Mouse (Mus musculus) heart, adult 9 months (tissue): ENCODE measurements around the gene Clec11a.

Experiments
- DNase-seq, 2 experiments: peaks; one replicate each; pipeline ENCODE4 v3.0.0; 2022; ENCODE audit warnings: low spot score in 2 of 2

Gene Clec11a

DNA sequence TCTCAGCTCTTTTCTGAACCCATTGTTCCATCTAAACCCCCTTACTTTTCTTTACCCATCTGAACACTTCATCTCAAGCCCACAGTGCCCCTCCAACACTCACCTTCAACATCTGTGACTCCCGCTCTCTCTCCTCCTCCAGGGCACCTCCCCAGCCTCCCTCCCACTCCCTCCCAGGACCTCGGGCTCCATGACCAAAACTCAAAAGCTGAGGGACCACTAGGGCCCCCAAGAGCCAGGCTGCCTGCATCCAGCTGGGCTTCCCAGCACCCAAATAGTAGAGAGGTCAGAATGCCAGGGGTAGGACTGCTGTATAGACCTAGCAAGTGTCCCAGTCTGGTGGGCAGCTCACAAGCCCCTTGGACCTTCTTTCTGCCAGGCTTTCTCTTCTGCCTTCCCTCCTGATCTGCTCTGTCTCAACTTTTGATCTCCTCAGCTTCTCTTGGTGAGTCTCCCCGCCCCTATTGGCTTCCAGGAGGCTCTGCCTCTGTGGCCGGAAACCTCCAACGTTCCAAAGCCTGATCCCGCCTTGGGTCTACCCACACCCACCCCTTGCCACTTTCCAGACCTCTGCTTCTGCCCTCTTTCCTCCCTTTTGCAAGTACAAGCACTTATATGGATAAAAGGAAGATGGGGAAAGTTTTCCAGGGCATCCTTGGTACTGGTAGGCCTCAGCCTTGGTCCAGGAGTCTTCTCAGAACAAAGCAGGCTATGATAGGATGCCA is at the start of gene Clec11a:
Gene Clec11a (minus strand): TSS at position 387 of the 725 bp plus-strand sequence.
- DNase-seq = peak in 1 of 2 experiments; percentile 26

DNA sequence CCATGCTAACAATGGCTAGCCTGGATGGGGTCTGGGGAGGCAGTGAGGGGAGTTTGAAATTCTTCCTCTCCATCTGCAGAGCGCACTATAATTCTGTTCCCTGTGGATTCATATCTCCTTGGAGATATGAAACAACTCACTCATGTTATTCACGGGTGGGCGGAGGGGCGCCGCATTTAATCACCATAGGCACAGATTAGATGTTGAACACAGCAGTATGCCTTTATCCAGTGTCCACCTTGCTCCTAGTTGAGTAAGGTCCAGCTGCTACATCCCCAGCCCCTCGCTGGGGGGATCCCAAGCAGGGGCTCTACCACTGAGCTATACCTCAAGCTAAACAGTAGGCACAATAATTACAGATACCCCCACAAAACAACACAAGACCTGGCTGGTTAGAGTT is 48.7 kb upstream of the Clec11a start:
- no peak for DNase-seq

DNA sequence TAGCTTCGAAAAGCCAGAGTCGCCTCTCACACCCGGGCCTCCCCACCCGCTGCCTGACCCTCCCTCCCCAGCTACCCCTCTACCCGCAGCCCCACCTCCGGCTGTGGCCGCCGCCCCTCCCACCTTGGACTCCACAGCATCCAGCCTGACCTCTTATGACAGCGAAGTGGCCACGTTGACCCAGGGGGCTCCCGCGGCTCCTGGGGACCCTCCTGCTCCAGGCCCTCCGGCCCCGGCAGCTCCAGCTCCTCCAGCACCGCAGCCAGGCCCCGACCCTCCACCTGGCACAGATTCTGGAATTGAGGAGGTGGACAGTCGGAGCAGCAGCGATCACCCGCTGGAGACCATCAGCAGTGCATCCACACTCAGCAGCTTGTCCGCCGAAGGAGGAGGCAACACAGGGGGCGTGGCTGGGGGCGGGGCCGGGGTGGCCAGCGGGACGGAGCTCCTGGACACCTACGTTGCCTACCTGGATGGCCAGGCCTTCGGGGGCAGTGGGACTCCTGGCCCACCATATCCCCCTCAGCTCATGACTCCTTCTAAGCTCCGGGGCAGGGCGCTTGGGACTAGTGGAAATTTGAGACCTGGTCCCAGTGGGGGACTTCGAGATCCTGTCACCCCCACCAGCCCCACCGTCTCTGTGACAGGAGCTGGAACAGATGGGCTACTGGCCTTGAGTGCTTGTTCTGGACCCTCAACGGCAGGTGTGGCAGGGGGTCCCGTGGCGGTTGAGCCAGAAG is 47.1 kb upstream of the Clec11a start:
- DNase-seq = no peak

DNA sequence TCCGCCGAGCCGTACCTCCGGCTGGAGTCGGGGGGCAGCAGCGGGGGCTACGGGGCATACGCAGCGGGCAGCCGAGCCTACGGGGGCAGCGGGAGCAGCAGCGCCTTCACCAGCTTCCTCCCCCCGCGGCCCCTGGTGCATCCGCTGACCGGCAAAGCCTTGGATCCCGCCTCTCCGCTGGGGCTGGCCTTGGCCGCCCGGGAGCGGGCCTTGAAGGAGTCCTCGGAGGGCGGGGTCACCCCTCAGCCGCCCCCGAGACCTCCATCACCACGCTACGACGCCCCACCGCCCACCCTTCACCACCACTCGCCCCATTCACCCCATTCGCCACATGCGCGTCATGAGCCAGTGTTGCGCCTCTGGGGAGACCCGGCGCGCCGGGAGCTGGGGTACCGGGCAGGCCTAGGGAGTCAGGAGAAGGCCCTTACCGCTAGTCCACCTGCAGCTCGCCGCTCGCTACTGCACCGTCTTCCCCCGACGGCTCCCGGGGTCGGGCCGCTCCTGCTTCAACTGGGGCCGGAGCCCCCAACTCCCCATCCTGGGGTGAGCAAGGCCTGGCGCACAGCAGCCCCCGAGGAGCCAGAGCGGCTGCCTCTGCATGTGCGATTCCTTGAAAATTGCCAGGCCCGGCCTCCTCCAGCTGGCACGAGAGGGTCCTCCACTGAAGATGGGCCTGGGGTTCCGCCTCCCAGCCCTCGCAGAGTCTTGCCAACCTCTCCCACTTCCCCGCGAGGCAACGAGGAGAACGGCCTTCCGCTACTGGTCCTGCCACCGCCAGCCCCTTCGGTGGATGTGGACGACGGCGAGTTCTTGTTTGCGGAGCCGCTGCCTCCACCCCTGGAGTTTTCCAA is 46.3 kb upstream of the Clec11a start:
- no peak for DNase-seq

DNA sequence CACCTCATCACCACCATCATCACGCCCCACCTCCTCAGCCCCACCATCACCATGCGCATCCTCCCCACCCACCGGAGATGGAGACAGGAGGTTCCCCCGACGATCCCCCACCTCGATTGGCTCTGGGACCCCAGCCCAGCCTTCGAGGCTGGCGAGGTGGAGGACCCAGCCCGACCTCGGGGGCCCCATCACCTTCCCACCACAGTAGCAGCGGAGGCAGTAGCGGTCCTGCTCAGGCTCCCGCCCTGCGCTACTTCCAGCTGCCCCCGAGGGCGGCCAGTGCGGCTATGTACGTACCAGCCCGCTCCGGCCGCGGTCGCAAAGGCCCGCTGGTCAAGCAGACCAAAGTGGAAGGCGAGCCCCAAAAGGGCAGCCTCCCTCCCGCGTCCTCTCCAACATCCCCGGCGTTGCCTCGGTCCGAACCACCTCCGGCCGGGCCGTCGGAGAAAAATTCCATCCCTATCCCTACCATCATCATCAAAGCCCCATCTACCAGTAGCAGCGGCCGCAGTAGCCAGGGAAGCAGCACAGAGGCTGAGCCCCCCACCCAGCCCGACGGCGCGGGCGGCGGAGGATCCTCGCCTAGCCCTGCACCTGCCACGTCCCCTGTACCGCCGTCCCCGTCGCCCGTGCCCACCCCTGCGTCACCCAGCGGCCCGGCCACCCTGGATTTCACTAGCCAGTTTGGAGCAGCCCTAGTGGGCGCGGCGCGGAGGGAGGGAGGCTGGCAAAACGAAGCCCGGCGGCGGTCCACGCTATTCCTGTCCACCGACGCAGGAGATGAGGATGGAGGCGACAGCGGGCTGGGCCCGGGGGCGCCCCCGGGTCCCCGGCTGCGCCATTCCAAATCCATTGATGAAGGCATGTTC is 45.4 kb upstream of the Clec11a start:
- no peak for DNase-seq

DNA sequence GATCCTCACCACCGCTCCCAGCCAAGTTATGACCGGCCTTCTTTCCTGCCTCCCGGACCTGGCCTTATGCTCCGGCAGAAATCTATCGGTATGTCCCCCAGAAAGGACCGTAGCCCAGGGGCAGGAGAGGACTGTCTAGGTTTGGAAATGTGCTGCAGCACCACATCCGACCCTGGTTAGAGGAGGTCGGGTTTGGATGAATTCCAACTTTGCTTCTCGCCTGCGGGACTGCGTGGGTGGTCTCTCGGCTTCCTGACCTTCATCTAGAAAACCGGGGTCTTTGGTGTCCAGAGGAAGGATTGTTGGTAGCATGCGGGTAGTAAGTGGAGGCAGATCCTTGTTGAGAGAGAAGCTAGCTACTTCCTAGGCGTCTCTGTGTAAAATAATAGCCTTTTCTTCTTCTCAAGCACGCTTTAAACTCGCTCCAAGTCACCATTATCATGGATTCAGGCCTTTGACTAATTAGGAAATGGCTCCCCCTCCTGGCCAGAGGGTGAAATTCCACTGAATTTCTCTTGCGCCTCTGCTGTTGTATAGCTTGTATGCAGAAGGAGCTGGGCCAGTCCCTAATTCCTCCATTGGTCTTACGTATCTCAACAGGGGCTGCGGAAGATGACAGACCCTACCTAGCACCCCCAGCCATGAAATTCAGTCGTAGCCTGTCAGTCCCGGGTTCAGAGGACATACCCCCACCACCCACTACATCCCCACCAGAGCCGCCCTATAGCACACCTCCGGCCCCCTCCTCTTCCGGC is 44.4 kb upstream of the Clec11a start:
- peak; percentile 50 to 78 for DNase-seq

DNA sequence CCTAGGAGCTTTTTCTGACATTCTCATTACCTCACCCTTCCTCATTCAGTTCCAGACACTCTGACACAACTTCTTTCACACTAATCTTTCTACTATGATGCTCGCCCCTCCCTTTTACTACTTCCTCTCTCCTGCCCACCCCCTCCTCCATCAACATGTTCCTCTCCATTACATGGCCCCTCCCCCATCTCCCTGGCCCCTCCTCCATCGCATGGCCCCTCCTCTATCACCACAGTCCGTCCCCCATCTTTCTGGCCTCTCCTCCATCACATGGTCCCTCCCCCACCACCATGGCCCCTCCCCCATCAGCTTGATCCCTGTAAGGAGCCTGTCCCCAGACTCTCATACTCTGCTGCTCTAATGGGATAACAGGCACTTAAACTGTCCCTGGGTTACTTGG is 42.3 kb upstream of the Clec11a start:
- no peak for DNase-seq

DNA sequence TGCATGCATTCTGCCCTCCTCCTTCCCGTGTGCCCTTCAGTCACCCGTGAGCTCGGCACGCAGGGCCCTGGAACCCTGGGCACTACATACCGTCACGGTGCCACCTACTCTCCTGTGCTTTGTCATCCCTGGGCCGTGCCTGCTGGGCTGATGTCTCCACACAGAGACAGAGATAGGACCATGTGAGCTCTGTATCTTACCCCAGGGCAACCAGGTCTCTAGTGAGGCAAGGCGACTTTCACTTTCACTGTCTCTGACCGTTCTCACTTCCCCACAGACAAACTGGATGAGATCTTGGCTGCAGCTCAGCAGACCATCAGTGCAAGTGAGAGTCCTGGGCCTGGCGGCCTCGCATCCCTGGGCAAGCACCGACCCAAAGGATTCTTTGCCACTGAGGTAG is 37.9 kb upstream of the Clec11a start:
- DNase-seq = no peak

DNA sequence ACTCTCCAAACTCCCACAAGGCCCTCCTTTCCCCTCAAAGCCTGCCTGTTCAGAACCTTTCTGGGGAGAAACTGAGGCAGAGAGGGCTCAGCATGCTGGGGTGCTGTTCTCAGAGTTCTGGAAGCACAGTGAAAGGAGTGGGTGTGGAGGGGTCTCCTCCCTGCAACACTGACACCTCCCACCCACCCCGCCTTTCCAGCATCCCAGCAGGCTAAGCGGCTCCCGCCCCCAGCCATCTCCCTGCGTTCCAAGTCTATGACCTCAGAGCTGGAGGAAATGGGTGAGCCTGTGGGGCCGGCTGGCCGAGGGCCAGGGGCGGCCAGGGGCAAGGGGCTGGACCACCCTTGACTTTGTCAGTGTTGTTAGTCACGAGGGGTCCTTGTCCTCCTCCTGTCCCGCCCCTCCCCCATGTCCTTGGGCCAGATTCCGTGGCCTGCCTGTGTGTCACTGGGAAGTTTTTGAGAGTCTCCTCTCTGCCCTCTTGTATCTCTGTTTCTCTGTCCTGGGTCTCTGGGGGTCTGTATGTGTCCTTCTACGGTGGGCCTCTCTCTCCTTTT is 36.8 kb upstream of the Clec11a start:
- no peak for DNase-seq

DNA sequence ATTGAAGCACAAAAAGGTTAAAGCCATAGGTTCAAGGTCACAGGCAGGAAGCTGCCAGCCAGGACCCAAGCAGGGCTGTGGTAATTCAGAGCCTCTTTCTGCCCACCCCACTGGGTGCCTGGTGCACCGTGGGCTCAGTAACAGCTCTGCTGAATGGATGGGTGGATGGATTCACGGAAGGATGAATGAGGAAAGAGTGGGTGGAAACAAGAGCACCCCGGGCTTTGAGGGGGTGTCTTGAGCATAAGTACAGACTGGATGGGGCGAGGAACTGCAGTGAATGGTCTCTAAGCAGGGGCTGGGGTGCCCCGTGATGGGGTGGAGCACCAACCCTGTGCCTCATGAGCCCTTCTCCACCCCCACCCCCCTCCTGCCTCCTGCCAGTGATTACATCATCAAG is 35.0 kb upstream of the Clec11a start:
- DNase-seq = no peak

DNA sequence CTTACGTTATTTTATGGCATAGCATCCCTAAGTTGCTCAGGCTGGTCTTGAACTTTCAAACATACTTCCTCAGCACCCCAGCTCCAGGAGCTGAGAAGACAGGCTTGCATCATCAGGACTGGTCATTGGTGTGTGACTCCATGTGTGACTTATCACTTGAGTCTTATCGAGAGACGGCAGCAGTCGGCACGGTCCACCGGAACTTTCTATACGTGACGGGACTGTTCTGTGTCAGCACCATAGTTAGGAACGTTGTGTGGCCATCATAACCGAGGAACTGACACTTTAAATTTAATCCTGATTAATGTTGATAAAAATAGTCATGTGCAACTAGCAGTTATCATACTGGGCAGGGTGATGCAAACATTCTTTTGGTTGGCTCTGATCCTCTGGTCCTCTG is 34.4 kb upstream of the Clec11a start:
- DNase-seq = no peak

DNA sequence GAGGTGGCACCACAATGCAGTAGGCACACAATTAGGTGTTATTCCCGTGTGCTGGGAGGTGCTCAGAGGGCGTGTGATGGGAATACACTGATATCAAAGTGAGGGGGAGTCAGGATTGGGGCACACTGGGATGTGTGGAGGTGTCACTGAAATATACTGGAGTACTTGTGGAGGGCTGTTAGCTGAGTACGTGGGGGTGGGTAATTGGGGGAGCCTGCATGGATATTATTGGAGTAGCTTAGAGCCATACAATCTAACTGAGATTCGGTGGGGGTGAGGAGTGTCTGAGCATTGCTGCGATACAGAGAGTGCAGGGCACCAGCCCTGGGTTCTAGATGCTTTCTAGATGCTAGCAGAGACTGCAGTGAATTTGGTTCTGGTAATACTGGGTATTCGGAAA is 33.5 kb upstream of the Clec11a start:
- DNase-seq = no peak

DNA sequence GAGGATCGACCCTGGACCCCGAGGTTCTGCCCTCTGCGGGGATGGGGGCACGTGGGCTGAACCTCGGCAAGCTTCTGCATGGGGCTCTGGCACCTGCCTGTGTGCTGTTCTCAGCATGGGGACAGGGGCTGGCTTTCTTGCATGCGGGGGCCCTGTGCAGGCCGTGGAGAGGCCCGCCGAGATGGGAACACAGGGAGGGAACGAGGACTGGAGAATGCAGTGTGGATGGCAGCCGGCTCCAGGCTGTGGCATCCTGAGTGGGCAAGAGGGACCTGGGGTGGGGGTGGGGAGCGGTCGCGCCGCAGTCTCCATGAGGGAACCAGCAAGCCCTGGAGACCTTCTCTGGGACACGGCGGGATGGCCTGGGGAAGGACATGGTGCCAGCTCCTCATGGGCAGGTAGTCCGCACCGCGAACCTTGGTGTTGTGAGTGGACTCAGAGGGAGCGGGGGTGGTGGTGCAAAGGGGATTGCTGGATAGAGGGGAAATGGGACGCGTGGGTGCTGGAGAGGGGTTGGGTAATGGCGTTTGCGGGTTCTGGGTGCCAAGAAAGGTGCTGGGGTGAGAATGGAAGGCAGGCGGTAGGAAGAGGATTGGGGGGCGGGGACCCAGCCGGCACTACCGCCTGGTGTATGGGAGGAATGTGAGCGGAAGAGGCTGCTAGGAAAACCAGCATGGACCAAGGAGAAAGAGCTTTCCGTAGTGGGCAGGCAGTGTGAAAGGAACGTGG is 30.6 kb upstream of the Clec11a start:
- no peak for DNase-seq

DNA sequence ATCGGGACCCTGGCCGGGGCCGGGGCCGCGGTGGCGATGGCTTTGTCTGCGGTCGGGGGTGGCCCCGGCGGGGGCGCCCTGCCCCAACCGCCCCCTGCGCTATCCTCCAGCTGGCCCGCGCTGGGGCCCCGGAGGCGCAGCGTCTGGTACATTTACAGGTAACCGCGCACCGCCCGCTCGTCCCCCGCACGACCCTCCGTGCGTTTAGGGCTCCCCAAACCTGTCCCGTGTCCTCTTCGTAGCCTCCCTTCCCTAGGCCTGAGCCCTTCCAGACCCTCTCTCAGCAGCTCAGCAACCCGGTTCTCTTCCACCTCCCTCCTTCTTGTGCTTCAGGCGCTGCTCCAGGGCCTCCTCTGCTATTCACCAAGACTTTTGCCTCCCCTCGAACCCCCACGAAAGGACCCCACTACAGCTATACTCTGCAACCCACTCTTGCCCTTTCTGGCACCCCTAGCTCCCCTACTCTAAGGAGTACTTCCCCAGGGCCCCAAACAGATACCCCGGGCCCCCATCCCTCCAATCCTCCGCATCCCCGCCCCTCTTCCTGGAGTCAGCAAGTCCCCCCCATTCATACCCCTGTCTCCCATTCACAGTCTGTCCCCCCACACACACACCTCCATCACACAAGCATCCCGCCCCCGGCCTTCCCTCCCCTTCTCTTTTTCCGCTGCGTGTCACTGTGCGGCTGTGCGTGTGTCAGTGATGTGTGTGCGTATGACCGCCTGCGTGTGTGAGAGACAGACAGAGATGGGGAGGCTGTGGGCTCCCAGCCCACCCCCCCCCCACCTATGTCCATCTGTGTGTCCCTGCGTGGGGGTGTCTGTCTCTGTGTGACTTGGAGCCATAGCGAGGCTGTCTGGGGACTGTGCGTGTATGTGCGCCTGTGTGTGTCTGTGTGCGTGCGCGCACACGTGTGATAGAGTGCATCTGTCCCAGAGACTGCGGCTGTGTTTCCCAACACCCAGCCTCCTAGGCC is 29.6 kb upstream of the Clec11a start:
- no peak for DNase-seq

DNA sequence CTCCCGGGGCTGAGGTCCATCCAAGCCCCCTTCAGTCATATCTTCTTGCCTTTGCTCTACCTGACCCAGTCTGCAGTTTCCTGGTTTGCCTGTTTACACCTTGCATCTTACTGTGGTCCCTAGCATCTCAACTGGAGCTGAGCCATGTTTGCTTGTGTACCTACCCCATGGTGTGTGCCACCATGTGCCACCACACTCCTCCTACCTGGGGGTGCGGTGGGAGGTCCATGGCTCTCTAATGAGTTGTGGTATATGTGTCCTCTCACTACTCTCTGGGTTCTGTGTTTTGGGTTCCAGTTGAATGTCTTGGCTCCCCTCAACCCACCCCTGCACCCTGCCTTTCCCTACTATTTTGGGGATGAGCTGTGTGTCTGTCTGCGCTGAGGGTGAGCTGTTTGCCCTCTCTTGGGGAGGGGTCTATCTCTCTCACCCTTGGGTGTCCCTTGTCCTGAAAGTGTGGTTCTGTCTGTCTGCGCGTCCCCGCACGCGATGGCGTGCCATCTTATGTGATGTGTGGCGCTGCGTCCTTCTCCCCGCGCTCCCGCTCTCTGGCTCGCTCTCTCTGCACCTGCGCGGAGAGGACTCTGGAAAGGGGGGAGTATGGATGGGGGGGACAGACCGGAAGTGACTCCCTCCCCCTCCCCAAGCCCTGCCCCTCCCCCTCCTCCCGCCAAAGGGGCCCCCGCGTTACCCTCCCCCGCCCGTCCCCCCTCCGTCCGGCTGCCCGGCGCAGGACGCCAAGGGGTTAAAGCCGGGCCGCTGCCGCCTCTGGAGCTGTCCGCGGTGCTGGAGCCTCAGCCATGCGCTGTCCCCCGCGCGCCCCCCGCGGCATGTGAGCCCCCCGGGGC is 28.6 kb upstream of the Clec11a start:
- no peak for DNase-seq

DNA sequence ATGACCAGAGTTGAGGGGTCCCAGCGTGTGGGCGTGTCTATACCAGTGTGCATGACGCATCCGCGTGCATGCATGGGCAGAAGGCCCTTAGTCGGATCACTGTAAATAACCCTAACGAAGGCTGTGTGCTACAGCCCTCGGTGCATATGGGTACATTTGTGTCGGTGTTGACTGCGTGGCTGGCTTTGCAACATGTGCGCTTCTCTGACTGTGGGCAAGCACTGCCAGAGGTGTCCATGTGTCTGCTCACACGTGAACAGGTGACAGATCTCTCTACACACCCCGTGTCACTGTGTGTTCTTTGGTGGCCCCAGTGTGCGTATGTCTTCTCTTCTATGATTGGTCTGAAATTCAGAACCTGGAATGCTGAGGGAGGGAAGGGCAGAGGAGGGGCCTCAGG is 27.4 kb upstream of the Clec11a start:
- DNase-seq = no peak

DNA sequence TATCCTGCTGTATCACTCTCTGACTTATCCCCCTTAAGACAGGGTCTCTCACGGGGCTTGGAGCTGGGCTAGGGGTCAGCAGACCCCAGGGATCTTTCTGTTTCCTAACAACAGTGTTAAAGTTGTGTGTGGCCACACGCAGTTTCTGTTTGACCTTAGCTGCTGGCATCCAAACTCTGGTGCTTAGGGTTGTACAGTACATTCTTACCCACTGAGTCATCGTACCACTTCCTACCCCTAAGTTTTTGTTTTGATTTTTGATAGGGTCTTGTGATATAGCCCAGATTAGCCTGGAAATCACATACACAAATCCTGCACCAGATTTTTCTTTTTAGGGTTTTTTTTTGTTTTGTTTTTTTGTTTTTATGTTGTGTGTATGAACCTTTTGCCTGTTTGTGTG is 25.6 kb upstream of the Clec11a start:
- no peak for DNase-seq

DNA sequence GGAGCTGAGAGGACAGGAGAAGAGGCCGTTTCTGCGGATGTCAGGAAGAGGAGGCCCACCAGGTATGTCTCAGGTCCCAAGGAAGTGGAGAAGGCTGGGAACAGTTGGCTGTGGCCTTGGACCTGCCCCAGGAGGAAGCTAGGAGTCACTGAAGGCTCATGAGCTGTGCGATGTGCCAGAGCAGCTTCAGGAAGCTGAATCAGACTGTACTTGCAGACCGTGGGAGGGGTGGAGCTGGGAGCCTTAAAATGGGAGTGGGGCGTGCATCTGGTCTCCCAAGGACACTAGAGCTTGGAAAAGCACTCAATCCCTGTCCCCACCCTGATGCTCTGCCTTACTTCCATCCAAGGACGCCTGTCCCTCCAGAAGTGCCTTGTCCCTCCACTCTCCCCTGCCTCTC is 19.9 kb upstream of the Clec11a start:
- no peak for DNase-seq
